Mouse (Mus musculus): Measurements from ENCODE around the gene BC016579.

DNA sequence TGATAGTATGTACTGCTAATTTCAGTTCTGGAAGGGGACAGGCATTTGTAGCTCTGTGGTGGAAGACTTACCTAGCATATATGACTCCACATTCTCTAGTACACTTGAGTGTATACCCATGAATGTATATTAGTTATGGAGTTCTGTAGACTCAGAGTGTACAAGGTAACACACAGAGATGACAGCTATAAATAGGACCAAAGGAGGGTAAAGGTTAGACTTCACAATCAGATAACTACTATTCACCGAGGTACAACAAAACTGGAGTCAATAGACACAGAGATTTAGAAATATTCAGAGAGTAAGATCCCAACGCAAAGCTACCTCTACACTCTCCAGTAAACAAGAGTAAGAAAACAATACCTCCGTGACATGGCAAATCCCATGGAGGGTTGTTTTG is 9.9 kb downstream of the BC016579 start:
- TF ChIP-seq CTCF (IDR thresholded peaks at IDR 0.05) (no peak), EP300 (IDR thresholded peaks at IDR 0.05) (no peak)
